Mouse (Mus musculus) thymus, postnatal 25 days (tissue): Measurements from ENCODE around the gene Selenot.

Experiments used
- DNase-seq: peaks from one replicate; pipeline ENCODE4 v3.0.0; 2022

Selenot gene

DNA sequence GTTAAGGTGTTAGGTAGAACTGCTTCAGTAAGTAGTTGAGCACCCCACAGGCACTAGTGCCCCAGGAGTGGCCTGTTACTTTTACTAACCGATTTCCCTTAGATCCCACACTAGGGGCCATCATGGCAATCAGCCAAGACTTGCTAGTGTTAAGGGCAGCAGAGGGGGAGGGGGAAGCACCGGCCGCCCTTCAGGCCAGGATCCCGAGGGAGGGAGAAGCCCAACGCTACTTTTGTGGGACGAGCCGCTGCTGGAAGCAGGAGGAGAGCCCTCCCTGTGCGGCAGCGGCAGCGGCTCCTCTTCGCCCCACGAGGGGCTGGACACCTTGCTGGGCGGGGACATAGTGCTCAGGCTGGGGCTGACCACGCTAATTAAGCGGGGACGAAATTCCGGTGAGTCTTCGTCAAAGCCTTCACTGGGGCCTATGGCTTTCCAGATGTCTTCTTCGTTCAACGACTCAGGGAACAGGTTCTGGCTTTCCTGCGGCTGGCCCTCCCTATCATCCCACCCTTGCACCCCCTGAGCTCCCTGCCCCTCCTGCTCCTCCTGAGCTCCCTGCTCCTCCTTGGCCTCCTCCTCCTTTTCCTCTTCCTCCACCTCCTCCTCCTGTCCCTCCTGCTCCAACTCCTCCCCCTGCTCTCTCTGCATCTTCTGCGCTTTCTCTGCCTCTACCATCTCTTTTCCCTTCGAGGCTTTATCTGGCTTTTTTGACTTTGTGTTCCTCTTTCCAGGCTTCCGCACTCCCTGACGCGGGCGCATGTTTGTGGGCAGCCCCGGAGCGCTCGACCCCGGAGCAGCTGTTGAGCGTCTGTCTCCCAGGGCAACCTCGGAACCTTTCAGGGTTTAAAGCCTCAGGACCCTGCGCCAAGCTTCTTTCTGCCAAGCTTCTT lies 60.2 kb downstream of the Selenot start, which contains the start of gene Erich6:
Erich6 (minus strand) TSS at position 802 of the 890 bp plus-strand sequence.
- no peak for DNase-seq
